Mouse (Mus musculus) embryonic facial prominence, embryonic 13.5 days (tissue): ENCODE data around the gene Gse1. TPM values are rescaled to one million over a fixed set of nuclear protein-coding genes. Genes with fewer than 3 reads are reported as not detected.
"Not testable (repeated sequence)": the region's sequence is repeated elsewhere in the genome, so short reads cannot be mapped to it uniquely, and the experiment has no call there.

ENCODE experiments used
- ATAC-seq: fragments of 200-750 bp; cut with Nextera tagmentation; 2 replicates; pipeline ENCODE4 v1.8.0; 2017; ENCODE audit warnings: low read depth; ENCODE audit not compliant: insufficient number of reproducible peaks, insufficient read depth, low FRiP score, low TSS enrichment
- H3K27ac ChIP-seq: fragments of 300-500 bp; sonication (generic); 2 replicates; pipeline ENCODE4 v1.5.1; 2015; ENCODE audit warnings: moderate library complexity, mild to moderate bottlenecking, inconsistent platforms
- H3K27me3 ChIP-seq: fragments of 300-500 bp; sonication (generic); 2 replicates; pipeline ENCODE4 v1.6.1; 2015; ENCODE audit warnings: mild to moderate bottlenecking, inconsistent platforms
- H3K36me3 ChIP-seq: fragments of 300-500 bp; sonication (generic); 2 replicates; pipeline ENCODE4 v1.6.1; 2015; ENCODE audit warnings: mild to moderate bottlenecking, inconsistent platforms
- H3K4me1 ChIP-seq: fragments of 300-500 bp; sonication (generic); 2 replicates; pipeline ENCODE4 v1.6.1; 2015; ENCODE audit warnings: inconsistent platforms
- H3K4me2 ChIP-seq: fragments of 300-500 bp; sonication (generic); 2 replicates; pipeline ENCODE4 v1.6.1; 2015; ENCODE audit warnings: moderate library complexity, mild to moderate bottlenecking, inconsistent platforms
- H3K4me3 ChIP-seq: fragments of 300-500 bp; sonication (generic); 2 replicates; pipeline ENCODE4 v1.5.1; 2015; ENCODE audit warnings: mild to moderate bottlenecking, inconsistent platforms
- H3K9ac ChIP-seq: fragments of 300-500 bp; sonication (generic); 2 replicates; pipeline ENCODE4 v1.6.1; 2015; ENCODE audit warnings: mild to moderate bottlenecking, inconsistent platforms
- H3K9me3 ChIP-seq: fragments of 300-500 bp; sonication (generic); 2 replicates; pipeline ENCODE4 v1.6.1; 2016; ENCODE audit warnings: inconsistent platforms
- WGBS: fragments of 180-500 bp; shearing (Covaris S2); methylation state at CpG from one replicate; pipeline ENCODE4 v1.1.7; 2015; ENCODE audit warnings: mixed read lengths; 5-methylcytosine and 5-hydroxymethylcytosine counted together
- polyA plus RNA-seq: library from polyadenylated mRNA; unstranded; fragments of >200 nt; fragmentation: Nextera tagmentation; extraction: Ambion mirVana; gene quantifications from 2 replicates; pipeline ENCODE4 v1.2.1, GENCODE M21; 2015

Gene Gse1
- polyA plus RNA-seq, 1 experiment from 2014 or later = 8.6 TPM

DNA sequence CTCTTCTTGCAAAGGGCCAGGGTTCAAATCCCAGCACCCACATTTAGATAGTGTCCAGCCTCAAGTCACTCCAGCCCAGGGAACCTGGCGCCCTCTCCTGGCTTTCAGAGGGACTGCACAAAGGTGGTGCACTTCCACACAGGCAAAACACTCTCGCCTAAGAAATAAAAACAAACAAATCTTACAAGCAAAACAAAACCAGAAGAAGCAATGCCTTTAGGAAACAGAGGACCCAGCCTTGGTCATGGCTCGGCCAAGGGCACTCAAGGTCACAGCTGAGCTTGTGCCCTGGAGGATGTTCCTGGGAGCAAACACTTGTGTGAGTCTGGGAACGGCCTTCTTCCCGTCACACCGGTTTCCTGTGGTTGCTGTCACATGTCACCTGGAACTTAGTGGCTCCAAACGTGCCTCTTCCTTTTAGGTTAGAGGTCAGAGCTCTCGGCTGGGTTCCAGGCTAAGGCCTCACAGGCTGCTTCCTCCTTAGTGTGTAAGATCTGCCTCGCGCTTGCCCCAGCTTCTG is 135.4 kb downstream of the Gse1 start:
- H3K4me3 ChIP-seq = no peak overlapping the region
- no peaks in the 10 kb centered on the region for H3K27me3 ChIP-seq
- peak overlapping the region; percentile 11; the same call in 1 of the 2 replicates for H3K27ac ChIP-seq
- no peaks in the 10 kb centered on the region for H3K9me3 ChIP-seq
- H3K4me1 ChIP-seq = peaks cover 49% of the 10 kb centered on the region
- H3K36me3 ChIP-seq = no peaks in the 10 kb centered on the region
- no peak overlapping the region for H3K4me2 ChIP-seq
- no peak for ATAC-seq
- WGBS = 44% methylated on average over 10 of the region's 10 CpGs
- H3K9ac ChIP-seq = no peak overlapping the region

DNA sequence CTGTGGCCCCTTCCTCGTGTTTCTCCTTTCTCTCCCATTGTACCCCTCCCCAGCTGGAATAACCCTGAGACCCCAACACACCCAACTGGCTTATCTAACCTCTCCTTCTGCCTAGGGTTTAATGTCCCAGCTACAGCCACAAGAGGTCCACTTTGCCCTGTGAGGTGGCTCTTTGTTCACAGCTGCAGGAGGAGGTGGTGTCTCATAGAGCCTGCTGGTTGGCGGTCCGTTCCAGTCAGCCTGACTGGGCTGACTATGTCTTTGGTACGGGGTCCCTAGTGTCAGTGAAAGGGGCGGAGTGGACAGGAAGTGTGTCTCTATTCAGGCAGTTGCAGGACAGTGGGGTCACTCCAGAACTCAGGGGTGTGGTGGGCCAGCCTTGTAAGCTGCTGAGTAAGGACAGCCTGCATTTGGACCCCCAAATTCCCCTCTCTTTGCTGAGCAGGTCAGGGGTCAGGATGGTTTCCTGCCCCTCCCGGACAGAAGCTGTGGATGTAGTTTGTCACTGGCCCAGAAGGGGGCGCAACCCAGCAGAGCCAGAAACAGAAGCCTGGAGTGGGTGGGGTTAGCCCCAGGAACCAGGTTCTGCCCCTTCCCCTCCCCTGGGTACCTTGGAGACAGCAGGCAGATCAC is 136.0 kb downstream of the Gse1 start:
- Histone ChIP-seq H3K36me3 (no peaks in the 10 kb centered on the region), H3K4me3 (no peak overlapping the region), H3K27me3 (no peaks in the 10 kb centered on the region), H3K9ac (no peak overlapping the region), H3K4me2 (no peak overlapping the region), H3K4me1 (peaks cover 55% of the 10 kb centered on the region), H3K27ac (0 out of 2 replicates have a peak overlapping the region, but pooled peaks have one; percentile 33), H3K9me3 (no peaks in the 10 kb centered on the region)
- WGBS = 44% methylated on average over 7 of the region's 7 CpGs
- ATAC-seq = no peak

DNA sequence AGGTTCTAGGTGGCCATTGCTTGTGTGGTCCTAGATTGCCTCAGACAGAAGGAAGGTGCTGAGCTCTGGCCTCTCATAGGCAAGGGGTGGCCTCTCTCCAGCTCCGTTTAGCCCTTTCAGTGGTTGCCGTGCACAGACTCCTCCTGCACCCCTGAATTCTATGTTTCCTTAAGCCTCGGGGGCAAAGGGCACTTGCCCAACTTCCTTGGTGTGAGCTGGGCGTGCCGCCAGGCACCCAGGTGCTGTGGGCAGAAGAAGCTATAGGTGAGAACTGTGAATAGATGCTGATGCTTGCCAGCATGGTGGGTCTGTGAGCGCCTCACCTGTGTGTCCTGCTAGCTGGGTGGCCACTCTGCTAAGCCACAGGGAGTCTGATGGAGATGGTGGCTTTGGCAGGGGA is 138.6 kb downstream of the Gse1 start:
- peaks cover 53% of the 10 kb centered on the region for H3K4me1 ChIP-seq
- WGBS = 86% methylated on average over 6 of the region's 6 CpGs
- H3K27me3 ChIP-seq = no peaks in the 10 kb centered on the region
- no peaks in the 10 kb centered on the region for H3K9me3 ChIP-seq
- no peaks in the 10 kb centered on the region for H3K36me3 ChIP-seq
- ATAC-seq = no peak
- no peak overlapping the region for H3K27ac ChIP-seq
- no peak overlapping the region for H3K4me3 ChIP-seq
- no peak overlapping the region for H3K9ac ChIP-seq
- no peak overlapping the region for H3K4me2 ChIP-seq

DNA sequence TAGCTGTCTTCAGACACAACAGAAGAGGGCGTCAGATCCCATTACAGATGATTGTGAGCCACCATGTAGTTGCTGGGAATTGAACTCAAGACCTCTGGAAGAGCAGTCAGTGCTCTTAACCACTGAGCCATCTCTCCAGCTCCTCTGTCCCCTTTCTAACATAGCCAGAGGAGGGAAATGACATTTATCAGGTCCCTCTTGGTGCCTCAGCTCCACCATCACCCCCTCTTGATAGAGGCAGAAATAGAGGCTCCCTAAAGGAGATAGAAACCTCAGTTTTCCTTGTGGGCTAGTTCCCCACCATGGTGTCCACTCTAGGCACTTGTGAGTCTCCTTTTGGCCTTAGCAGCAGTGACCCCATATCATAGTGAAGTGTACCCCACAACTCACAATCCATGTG is 139.9 kb downstream of the Gse1 start:
- 61% methylated on average over 1 of the region's 1 CpGs for WGBS

DNA sequence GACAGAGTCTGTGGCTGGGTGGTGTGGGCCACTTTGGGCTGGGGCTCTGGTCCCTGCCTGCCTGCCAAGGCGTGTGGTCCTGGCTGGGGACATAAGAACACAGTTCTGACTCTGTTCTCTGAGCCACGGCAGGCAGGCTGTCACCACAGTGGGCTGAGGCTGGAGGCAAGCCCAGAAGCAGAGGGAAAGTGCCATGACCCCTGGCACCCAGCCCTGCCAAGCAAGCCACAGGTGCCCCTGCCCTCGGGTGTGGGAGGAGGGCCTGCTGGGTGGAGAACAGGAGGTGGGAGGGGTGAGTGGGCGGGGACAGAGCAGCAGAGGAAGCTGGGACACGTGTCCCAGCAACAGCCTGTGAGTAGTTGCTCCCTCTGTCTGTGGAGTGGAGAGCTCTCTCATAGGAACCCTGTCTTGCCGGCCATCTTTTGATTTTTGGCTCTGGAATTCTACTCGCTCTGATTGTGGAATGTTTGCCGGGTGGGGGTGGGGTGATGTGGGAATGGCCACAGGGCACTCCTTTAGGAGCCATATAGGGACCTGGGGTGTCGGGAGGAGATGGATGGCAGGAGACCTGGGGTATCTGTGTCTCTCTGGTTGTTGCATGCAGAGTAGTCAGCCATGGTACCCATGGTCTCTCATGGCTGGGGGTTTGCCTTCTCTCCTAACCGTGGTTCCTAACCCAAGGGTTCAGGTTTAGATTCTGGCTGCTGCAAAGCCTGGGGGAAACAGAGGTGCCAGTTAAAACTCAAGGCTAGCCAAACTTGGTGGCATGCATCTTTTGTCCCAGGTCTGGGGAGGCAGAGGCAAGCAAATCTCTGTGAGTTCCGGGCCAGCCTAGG is 140.8 kb downstream of the Gse1 start:
- Histone ChIP-seq H3K27me3 (no peaks in the 10 kb centered on the region), H3K4me1 (peaks cover 52% of the 10 kb centered on the region), H3K9me3 (no peaks in the 10 kb centered on the region), H3K4me2 (peak overlapping the region; percentile 12; the same call in 1 of the 2 replicates), H3K4me3 (no peak overlapping the region), H3K9ac (no peak overlapping the region), H3K27ac (peak overlapping the region; percentile 73), H3K36me3 (no peaks in the 10 kb centered on the region)
- 25% methylated on average over 11 of the region's 11 CpGs for WGBS
- ATAC-seq = peak; percentile 49; the same call in 1 of the 2 replicates

More for the DNA sequence above, 139.9 kb downstream of the Gse1 start:
- Histone ChIP-seq H3K27ac (peak overlapping the region; percentile 73), H3K4me1 (peaks cover 52% of the 10 kb centered on the region)
- not testable (repeated sequence) for H3K9me3 ChIP-seq, ATAC-seq, H3K4me2 ChIP-seq, H3K27me3 ChIP-seq, H3K36me3 ChIP-seq, H3K4me3 ChIP-seq, H3K9ac ChIP-seq

DNA sequence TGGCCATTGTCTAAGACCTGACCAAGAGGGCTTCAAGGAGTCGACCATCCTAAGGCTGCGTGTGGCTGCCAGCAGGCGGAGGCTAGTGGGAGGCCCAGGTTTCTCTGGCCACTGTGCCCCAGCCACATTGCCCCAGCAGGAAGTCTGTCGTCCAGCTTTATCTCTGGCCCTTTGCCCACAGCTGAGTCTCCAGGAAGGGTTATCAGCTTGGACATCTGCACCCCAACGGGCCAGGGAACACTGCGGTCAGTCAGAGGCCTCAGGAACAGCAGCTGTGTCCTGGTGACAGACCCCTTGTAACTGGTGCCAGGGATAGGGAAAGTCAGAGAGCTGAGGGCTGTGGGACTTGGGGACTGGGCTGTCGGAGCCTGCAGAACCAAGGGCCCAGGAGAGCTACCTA is 141.7 kb downstream of the Gse1 start:
- Histone ChIP-seq H3K4me2 (no peak overlapping the region), H3K4me3 (no peak overlapping the region), H3K4me1 (peaks cover 55% of the 10 kb centered on the region), H3K27ac (peak overlapping the region; percentile 73), H3K27me3 (no peaks in the 10 kb centered on the region), H3K9me3 (no peaks in the 10 kb centered on the region), H3K9ac (no peak overlapping the region), H3K36me3 (no peaks in the 10 kb centered on the region)
- no peak for ATAC-seq
- 76% methylated on average over 7 of the region's 7 CpGs for WGBS

DNA sequence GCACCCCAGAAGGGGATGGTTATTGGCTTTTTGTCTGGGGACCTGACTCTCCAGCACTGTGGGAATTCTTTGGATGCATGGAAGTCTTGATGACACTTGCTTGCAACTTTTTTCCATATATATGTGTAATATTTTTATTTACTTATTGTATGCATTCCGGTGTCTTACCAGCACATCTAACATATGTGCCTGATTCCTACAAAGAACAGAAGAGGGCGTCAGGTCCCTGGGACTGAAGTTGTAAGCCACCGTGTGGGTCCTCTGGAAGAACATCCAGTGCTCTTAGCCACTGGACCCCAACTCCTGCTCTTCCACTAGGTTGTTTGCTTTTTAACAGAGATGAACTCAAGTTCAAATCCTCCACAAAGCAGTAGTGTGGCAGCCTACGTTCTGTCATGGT is 142.2 kb downstream of the Gse1 start:
- no peaks in the 10 kb centered on the region for H3K9me3 ChIP-seq
- H3K27me3 ChIP-seq = no peaks in the 10 kb centered on the region
- H3K4me2 ChIP-seq = no peak overlapping the region
- no peaks in the 10 kb centered on the region for H3K36me3 ChIP-seq
- H3K4me3 ChIP-seq = no peak overlapping the region
- H3K9ac ChIP-seq = no peak overlapping the region
- ATAC-seq = no peak
- whole genome bisulfite sequencing = 77% methylated on average over 4 of the region's 4 CpGs
- peaks cover 59% of the 10 kb centered on the region for H3K4me1 ChIP-seq
- peak overlapping the region; percentile 73; the same call in 1 of the 2 replicates for H3K27ac ChIP-seq

DNA sequence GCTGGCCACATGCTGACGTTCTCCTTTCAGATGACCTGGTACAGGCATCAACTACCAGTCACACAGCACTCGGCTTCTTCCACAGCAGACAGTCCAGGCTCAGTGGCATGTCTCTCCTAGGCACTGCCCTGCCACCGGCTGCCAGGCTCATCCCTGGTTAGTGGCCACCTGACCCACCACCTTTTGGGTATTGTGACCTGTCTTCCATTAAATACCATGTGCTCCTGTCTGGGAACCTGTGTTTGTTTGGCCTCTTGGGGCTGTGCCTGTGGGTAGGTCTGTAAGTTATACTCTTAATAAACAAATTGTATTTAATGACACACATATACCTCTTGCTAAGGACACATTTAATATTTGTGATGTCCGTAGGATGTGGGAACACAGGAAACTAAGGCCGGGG is 142.9 kb downstream of the Gse1 start:
- no peak overlapping the region for H3K4me3 ChIP-seq
- 72% methylated on average over 5 of the region's 5 CpGs for WGBS
- H3K4me1 ChIP-seq = peaks cover 60% of the 10 kb centered on the region
- H3K27me3 ChIP-seq = no peaks in the 10 kb centered on the region
- no peaks in the 10 kb centered on the region for H3K36me3 ChIP-seq
- H3K27ac ChIP-seq = no peak overlapping the region
- no peaks in the 10 kb centered on the region for H3K9me3 ChIP-seq
- H3K4me2 ChIP-seq = no peak overlapping the region
- ATAC-seq = no peak
- no peak overlapping the region for H3K9ac ChIP-seq

DNA sequence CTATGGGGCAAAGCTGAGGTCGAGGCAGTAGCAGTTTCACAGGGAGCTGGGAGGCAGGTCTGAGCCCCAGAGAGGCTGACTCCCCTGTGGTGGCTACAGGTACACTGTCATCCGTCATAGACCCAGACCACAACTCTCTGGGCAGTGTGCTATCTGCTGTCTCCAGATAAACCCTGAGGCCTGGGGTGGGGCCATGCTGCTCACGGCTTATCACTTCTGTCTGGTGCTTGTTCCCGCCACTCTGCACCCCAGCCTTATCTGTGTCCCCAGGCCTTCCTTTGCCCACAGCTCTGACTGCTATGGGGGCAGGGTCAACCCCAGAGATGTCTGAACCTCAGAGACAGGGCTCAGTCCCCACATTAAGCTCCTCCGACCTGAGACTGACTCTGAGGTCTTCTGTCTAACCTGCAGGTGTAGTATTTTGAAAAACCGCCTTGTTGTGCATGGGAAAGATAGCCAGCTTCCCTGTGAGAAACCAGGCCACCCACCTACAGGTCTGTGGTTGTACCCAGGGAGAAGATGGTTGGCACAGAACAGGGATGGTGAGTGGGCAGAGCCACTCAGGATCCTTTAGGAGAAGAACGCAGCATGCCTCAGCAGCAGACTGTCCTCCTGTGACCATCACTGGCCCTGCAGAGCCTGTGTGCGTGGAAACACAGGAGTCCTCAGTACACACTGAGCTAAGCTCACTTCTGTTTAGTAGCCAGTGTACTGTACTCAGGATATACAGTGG is 143.6 kb downstream of the Gse1 start:
- Histone ChIP-seq H3K4me3 (no peak overlapping the region), H3K36me3 (no peaks in the 10 kb centered on the region), H3K9ac (no peak overlapping the region), H3K27me3 (no peaks in the 10 kb centered on the region), H3K27ac (no peak overlapping the region), H3K9me3 (no peaks in the 10 kb centered on the region), H3K4me2 (no peak overlapping the region), H3K4me1 (peaks cover 64% of the 10 kb centered on the region)
- 67% methylated on average over 8 of the region's 8 CpGs for WGBS
- no peak for ATAC-seq

DNA sequence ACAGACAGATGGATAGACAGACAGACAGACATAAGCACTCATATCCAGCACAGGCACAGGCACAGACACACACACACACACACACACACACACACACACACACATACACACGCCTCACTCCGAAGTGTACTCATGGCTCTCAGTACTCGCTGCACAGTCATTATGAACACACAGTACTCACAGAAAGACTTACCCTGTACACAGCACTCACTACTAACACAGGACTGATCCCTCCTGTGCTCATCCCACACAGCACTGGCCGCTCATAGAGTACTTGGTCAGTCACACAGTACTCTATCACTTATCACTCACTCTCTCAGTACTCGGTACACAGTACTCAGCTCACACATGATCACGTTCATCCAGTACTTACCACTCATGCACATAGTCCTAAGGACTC is 144.4 kb downstream of the Gse1 start:
- H3K4me1 ChIP-seq = peaks cover 64% of the 10 kb centered on the region
- H3K9ac ChIP-seq = no peak overlapping the region
- no peak overlapping the region for H3K4me2 ChIP-seq
- no peaks in the 10 kb centered on the region for H3K9me3 ChIP-seq
- no peak overlapping the region for H3K27ac ChIP-seq
- 87% methylated on average over 6 of the region's 6 CpGs for WGBS
- H3K4me3 ChIP-seq = no peak overlapping the region
- ATAC-seq = no peak
- H3K27me3 ChIP-seq = no peaks in the 10 kb centered on the region
- H3K36me3 ChIP-seq = no peaks in the 10 kb centered on the region

DNA sequence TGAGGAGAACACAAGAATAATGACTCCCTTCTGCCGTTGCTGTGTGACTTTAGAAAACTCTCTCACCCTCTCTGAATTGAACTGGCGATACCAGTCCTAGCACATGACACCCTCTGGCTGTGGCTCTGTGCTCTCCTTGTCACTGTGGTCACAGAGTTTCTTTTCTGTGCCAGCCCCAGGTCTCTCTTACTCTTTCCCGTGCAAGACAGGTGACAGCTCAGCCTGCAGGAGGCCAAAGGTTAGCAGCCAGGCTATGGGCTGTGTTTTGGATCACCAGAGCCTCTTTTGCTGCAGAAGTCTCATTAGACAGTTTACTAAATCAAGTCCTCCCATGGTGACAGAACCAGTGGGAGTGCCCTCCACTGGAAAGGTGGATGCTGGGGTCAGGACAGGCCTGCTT is 145.4 kb downstream of the Gse1 start:
- H3K4me2 ChIP-seq = no peak overlapping the region
- no peak overlapping the region for H3K27ac ChIP-seq
- peaks cover 67% of the 10 kb centered on the region for H3K4me1 ChIP-seq
- WGBS = 79% methylated on average over 3 of the region's 3 CpGs
- H3K4me3 ChIP-seq = no peak overlapping the region
- no peak overlapping the region for H3K9ac ChIP-seq
- no peaks in the 10 kb centered on the region for H3K36me3 ChIP-seq
- H3K27me3 ChIP-seq = no peaks in the 10 kb centered on the region
- no peaks in the 10 kb centered on the region for H3K9me3 ChIP-seq
- ATAC-seq = no peak
